Comparison of ENCODE assay signal across 24 mouse cellular contexts in genomic region chr16:42277268-42277667, GRCm38 (mm10).
DNase-seq lines count a peak whose midpoint lies in the region; ATAC-seq and TF ChIP-seq lines count a peak whose summit lies in the region.
"Had no signal": no experiment of that assay in that cellular context is flagged by ENCODE, and none has a peak within 500 bp of the region (broad histone marks: within the 10 kb centered on the region; RNA-seq: fewer than 3 reads in every experiment).

No protein-coding gene starts in this region.

- H3K9me3 ChIP-seq in hindbrain, embryonic 14.5 days (ENCODE audit: control insufficient read depth, low read length): no peaks in the 10 kb centered on the region
- H3K9me3 ChIP-seq in hindbrain, embryonic 16.5 days (ENCODE audit: control insufficient read depth, low read length): no peaks in the 10 kb centered on the region
- H3K9me3 ChIP-seq in midbrain, embryonic 14.5 days (ENCODE audit: control insufficient read depth, low read length): no peaks in the 10 kb centered on the region
- H3K9me3 ChIP-seq: forebrain, embryonic 12.5 days; heart, embryonic 13.5 days; limb, embryonic 10.5 days; liver, embryonic 15.5 days; lung, embryonic 15.5 days; megakaryocyte, embryonic 14.5 days had no signal

- 63% methylated on average over 8 of the region's 8 CpGs for WGBS in hindbrain, embryonic 14.5 days
- 62% methylated on average over 8 of the region's 8 CpGs for WGBS in hindbrain, embryonic 16.5 days
- WGBS in midbrain, embryonic 14.5 days: 55% methylated on average over 8 of the region's 8 CpGs

- TF ChIP-seq CTCF in brain, embryonic 14.5 days (IDR thresholded peaks at IDR 0.05; ENCODE audit: borderline replicate concordance, extremely low read depth, insufficient read depth, insufficient read length): no peak

- H3K4me3 ChIP-seq in hindbrain, embryonic 14.5 days (replicated peaks; ENCODE audit: low read length): no peak overlapping the region
- no peak overlapping the region for H3K4me3 ChIP-seq in hindbrain, embryonic 16.5 days (ENCODE audit: low read length)
- no peak overlapping the region for H3K4me3 ChIP-seq in midbrain, embryonic 14.5 days (replicated peaks; ENCODE audit: low read depth, low read length)
- H3K4me3 ChIP-seq: forebrain, embryonic 12.5 days; heart, embryonic 13.5 days; limb, embryonic 10.5 days; liver, embryonic 15.5 days; lung, embryonic 15.5 days; megakaryocyte, embryonic 14.5 days had no signal

- peaks cover 30% of the 10 kb centered on the region for H3K4me1 ChIP-seq in hindbrain, embryonic 14.5 days (replicated peaks; ENCODE audit: control insufficient read depth, insufficient read depth, low read length)
- H3K4me1 ChIP-seq in hindbrain, embryonic 16.5 days (ENCODE audit: control insufficient read depth, insufficient read depth, low read depth, low read length): peaks cover 9% of the 10 kb centered on the region
- H3K4me1 ChIP-seq in midbrain, embryonic 14.5 days (ENCODE audit: control insufficient read depth, insufficient read depth, low read length): peaks cover 26% of the 10 kb centered on the region; the same call in 1 of the 2 replicates
- H3K4me1 ChIP-seq: liver, embryonic 15.5 days; lung, embryonic 15.5 days; megakaryocyte, embryonic 14.5 days had no signal

- H3K9ac ChIP-seq in hindbrain, embryonic 14.5 days: 0 out of 2 replicates have a peak overlapping the region, but pooled peaks have one; percentile 32
- H3K9ac ChIP-seq in hindbrain, embryonic 16.5 days (ENCODE audit: low read depth, low read length): no peak overlapping the region
- H3K9ac ChIP-seq in midbrain, embryonic 14.5 days (replicated peaks; ENCODE audit: low read length): no peak overlapping the region
- H3K9ac ChIP-seq: forebrain, embryonic 12.5 days; heart, embryonic 13.5 days; liver, embryonic 15.5 days; lung, embryonic 15.5 days had no signal

- peaks cover 7% of the 10 kb centered on the region; the same call in 1 of the 2 replicates for H3K36me3 ChIP-seq in hindbrain, embryonic 14.5 days (replicated peaks; ENCODE audit: control insufficient read depth, insufficient read depth)
- no peaks in the 10 kb centered on the region for H3K36me3 ChIP-seq in hindbrain, embryonic 16.5 days (ENCODE audit: control insufficient read depth, insufficient read depth, low read length)
- peaks cover 6% of the 10 kb centered on the region; the same call in 1 of the 2 replicates for H3K36me3 ChIP-seq in midbrain, embryonic 14.5 days (ENCODE audit: control insufficient read depth, insufficient read depth, low read length)
- H3K36me3 ChIP-seq: forebrain, embryonic 12.5 days; heart, embryonic 13.5 days; liver, embryonic 15.5 days; lung, embryonic 15.5 days had no signal

- H3K4me2 ChIP-seq in hindbrain, embryonic 14.5 days (replicated peaks): no peak overlapping the region
- no peak overlapping the region for H3K4me2 ChIP-seq in hindbrain, embryonic 16.5 days (ENCODE audit: low read length)
- H3K4me2 ChIP-seq in midbrain, embryonic 14.5 days (ENCODE audit: low read length): no peak overlapping the region
- H3K4me2 ChIP-seq: forebrain, embryonic 12.5 days; heart, embryonic 13.5 days; liver, embryonic 15.5 days; lung, embryonic 15.5 days had no signal

- no peak for DNase-seq in hindbrain, embryonic 14.5 days (ENCODE audit: low spot score)
- DNase-seq in R1 (ENCODE audit: low read depth, low spot score): peak; percentile 10
- DNase-seq in brain, embryonic 14.5 days (ENCODE audit: low read depth): peak; percentile 41
- peak; percentile 49 for DNase-seq in midbrain, embryonic 14.5 days
- no peak for DNase-seq in gastrocnemius, postnatal 25 days
- no peak for DNase-seq in urinary bladder, postnatal 4 days (ENCODE audit: low spot score in 2 of 2)
- DNase-seq: adrenal gland, postnatal 14 days; cerebellum, adult 9-10 months; gastrocnemius, postnatal 14 days; heart, adult 18-20 months; heart, postnatal 14 days; kidney, adult 8-10 months; kidney, postnatal 10 days; liver; lung, postnatal 36 days; right cerebral cortex, postnatal 14 days had no signal

- H3K27me3 ChIP-seq in hindbrain, embryonic 14.5 days (ENCODE audit: control insufficient read depth, insufficient read depth, low read length): no peaks in the 10 kb centered on the region
- H3K27me3 ChIP-seq in hindbrain, embryonic 16.5 days (replicated peaks; ENCODE audit: control insufficient read depth, insufficient read depth, low read length): no peaks in the 10 kb centered on the region
- no peaks in the 10 kb centered on the region for H3K27me3 ChIP-seq in midbrain, embryonic 14.5 days (ENCODE audit: control insufficient read depth, insufficient read depth, low read length)
- H3K27me3 ChIP-seq: forebrain, embryonic 12.5 days; heart, embryonic 13.5 days; liver, embryonic 15.5 days; lung, embryonic 15.5 days; megakaryocyte, embryonic 14.5 days had no signal

- no peak for TF ChIP-seq POLR2A in brain, embryonic 14.5 days (IDR thresholded peaks at IDR 0.05; ENCODE audit: borderline replicate concordance, extremely low read depth, insufficient read depth, insufficient read length, poor library complexity, severe bottlenecking)

- peak overlapping the region; percentile 82 for H3K27ac ChIP-seq in hindbrain, embryonic 14.5 days
- H3K27ac ChIP-seq in hindbrain, embryonic 16.5 days (ENCODE audit: low read depth, low read length): no peak overlapping the region
- H3K27ac ChIP-seq in midbrain, embryonic 14.5 days (replicated peaks; ENCODE audit: low read depth, low read length): peak overlapping the region; percentile 60
- H3K27ac ChIP-seq: heart, embryonic 13.5 days; limb, embryonic 10.5 days; liver, embryonic 15.5 days; lung, embryonic 15.5 days; stomach, postnatal 0 days had no signal

- no peak for ATAC-seq in hindbrain, embryonic 14.5 days (ENCODE audit: low FRiP score)
- no peak for ATAC-seq in hindbrain, embryonic 16.5 days
- no peak; the same call in 1 of the 2 replicates for ATAC-seq in midbrain, embryonic 14.5 days (ENCODE audit: low FRiP score, low TSS enrichment)

Comparison
In these comparisons a context has a peak if more than half of its experiments do, and no peak if none do; other contexts are left out.
1. DNase-seq: peak in R1 (single experiment), brain, embryonic 14.5 days (single experiment) and midbrain, embryonic 14.5 days (single experiment); none in hindbrain, embryonic 14.5 days (single experiment), gastrocnemius, postnatal 25 days (single experiment) and urinary bladder, postnatal 4 days (0 of 2).